Mouse (Mus musculus): Measurements from ENCODE around the gene Polr1d. TPM values are rescaled to one million over a fixed set of nuclear protein-coding genes. Genes with fewer than 3 reads are reported as not detected.
A peak's percentile ranks its signal among the peaks of the same experiment; 100 is the strongest.

Polr1d gene
- polyA plus RNA-seq, 1 experiment from 2014 or later = 145 TPM

DNA sequence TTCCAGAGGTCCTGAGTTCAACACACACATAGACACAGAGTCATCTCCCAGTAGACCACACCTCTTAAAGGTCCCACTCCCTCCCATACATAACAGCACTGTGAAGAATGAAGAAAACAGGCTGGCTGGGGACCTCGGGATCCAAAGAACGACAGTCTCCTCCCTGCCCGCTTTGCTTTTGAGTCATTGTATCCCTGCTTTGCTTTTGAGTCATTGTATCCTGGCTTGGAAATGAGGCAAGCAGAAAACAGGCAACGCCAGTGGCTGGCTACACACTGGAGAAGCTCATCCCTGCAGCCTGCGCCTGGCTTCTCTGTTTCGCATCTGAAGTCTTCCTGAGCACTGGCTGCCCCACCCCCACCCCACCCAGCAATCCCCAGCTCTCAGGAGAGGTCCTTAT is 40.2 kb downstream of the Polr1d start:
- peaks cover 7% of the 10 kb centered on the region for H3K36me3 ChIP-seq (ENCODE audit: control insufficient read depth, insufficient read depth, low read length)
- WGBS = 30% methylated on average over 6 of the region's 6 CpGs
- H3K9me3 ChIP-seq (replicated peaks; ENCODE audit: control insufficient read depth, low read length) = peaks cover 9% of the 10 kb centered on the region; the same call in 1 of the 2 replicates
- no peaks in the 10 kb centered on the region for H3K27me3 ChIP-seq (ENCODE audit: control insufficient read depth, insufficient read depth, low read length)
- no peak overlapping the region for H3K4me3 ChIP-seq (replicated peaks; ENCODE audit: low read length)
- H3K9ac ChIP-seq (ENCODE audit: low read length) = no peak overlapping the region
- H3K4me2 ChIP-seq (ENCODE audit: low read depth, low read length) = no peak overlapping the region
- H3K27ac ChIP-seq (ENCODE audit: low read length) = no peak overlapping the region
- no peaks in the 10 kb centered on the region for H3K4me1 ChIP-seq (ENCODE audit: control insufficient read depth, insufficient read depth, low read length)
- ATAC-seq (ENCODE audit: insufficient read depth, low FRiP score) = no peak

DNA sequence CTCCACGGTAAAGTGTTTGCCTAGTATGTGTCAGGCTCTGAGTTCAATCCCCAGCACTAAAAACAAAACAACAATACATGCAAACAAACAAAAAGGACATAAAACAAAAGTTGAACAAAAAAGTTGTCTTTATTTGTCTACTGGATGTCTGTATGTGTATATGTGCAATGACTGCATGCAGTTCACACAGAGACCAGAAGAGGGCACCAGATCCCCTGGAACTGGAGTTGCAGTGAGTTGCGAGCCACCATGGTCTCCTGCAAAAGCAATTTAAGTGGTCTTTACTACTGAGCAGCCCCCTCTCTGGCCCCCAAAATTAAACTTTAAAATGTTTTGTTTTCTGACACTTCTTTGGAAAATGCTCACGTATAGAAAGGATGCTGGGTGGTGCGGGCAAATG is 44.3 kb downstream of the Polr1d start:
- H3K9ac ChIP-seq (ENCODE audit: low read length) = no peak overlapping the region
- 0 out of 2 replicates have a peak, but pooled peaks cover 2% of the 10 kb centered on the region for H3K36me3 ChIP-seq (ENCODE audit: control insufficient read depth, insufficient read depth, low read length)
- no peak for ATAC-seq (ENCODE audit: insufficient read depth, low FRiP score)
- no peaks in the 10 kb centered on the region for H3K27me3 ChIP-seq (ENCODE audit: control insufficient read depth, insufficient read depth, low read length)
- WGBS = 93% methylated on average over 4 of the region's 4 CpGs
- no peak overlapping the region for H3K4me2 ChIP-seq (ENCODE audit: low read depth, low read length)
- H3K27ac ChIP-seq (ENCODE audit: low read length) = no peak overlapping the region
- H3K9me3 ChIP-seq (replicated peaks; ENCODE audit: control insufficient read depth, low read length) = peaks cover 4% of the 10 kb centered on the region; the same call in 1 of the 2 replicates
- H3K4me1 ChIP-seq (ENCODE audit: control insufficient read depth, insufficient read depth, low read length) = no peaks in the 10 kb centered on the region
- no peak overlapping the region for H3K4me3 ChIP-seq (replicated peaks; ENCODE audit: low read length)

DNA sequence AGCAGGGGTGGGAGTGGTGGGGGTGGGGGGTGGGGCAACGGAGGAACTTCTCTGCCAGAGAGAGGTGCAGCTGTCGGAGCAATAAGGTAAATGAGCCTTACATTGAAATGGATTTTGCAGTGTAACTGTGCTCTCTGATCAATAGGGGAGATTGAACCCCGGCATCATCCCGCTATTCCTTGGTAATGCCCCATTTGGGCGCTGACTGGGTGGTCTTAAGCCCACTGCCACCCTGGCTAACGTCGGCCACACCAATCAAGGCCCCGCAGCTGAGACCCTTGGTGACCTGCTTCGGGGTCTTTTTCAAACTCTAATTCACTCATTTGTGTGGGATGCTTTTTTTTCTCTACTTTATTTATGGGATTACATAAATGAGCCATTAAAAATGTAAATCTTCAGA is 47.9 kb downstream of the Polr1d start:
- Histone ChIP-seq H3K9me3 (replicated peaks; ENCODE audit: control insufficient read depth, low read length) (peaks cover 4% of the 10 kb centered on the region; the same call in 1 of the 2 replicates), H3K4me1 (ENCODE audit: control insufficient read depth, insufficient read depth, low read length) (no peaks in the 10 kb centered on the region), H3K4me2 (ENCODE audit: low read depth, low read length) (no peak overlapping the region), H3K27ac (ENCODE audit: low read length) (no peak overlapping the region), H3K9ac (ENCODE audit: low read length) (no peak overlapping the region), H3K4me3 (replicated peaks; ENCODE audit: low read length) (no peak overlapping the region), H3K36me3 (ENCODE audit: control insufficient read depth, insufficient read depth, low read length) (0 out of 2 replicates have a peak, but pooled peaks cover 2% of the 10 kb centered on the region), H3K27me3 (ENCODE audit: control insufficient read depth, insufficient read depth, low read length) (no peaks in the 10 kb centered on the region)
- no peak for ATAC-seq (ENCODE audit: insufficient read depth, low FRiP score)
- WGBS = 54% methylated on average over 9 of the region's 9 CpGs

DNA sequence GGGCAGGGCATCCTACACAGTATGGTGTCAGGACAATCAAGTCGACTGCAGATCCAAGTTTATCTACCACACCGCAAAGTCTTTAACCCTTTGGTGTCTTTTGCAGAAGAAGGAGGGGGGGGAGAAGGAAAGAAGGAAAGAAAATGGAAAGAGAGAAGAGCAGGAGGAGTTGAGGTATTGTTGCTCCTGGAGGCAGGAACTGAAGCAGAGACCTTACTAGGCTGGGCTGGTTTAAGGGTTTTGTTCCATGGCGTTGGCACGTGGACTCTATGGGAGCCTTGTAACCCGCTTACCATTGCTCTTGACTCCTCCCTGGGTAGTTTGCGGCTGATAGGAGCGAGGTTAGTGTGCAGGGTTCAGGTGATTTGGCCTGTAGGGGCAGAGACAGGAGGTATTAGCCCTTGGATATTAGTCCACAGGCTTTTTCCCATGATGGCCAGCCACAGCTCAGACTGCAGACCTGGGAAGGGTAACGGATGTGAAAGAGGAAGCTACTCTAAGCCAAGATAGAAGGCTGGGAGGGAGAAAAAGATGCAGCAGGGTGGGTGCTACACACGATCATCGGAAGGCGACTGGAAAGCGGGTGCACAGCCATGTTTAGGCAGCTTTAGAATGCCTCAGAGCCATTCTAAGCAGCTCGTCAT is 48.8 kb downstream of the Polr1d start:
- Histone ChIP-seq H3K9ac (ENCODE audit: low read length) (no peak overlapping the region), H3K9me3 (replicated peaks; ENCODE audit: control insufficient read depth, low read length) (peaks cover 4% of the 10 kb centered on the region; the same call in 1 of the 2 replicates), H3K27ac (ENCODE audit: low read length) (no peak overlapping the region), H3K27me3 (ENCODE audit: control insufficient read depth, insufficient read depth, low read length) (no peaks in the 10 kb centered on the region), H3K4me1 (ENCODE audit: control insufficient read depth, insufficient read depth, low read length) (no peaks in the 10 kb centered on the region), H3K36me3 (ENCODE audit: control insufficient read depth, insufficient read depth, low read length) (0 out of 2 replicates have a peak, but pooled peaks cover 2% of the 10 kb centered on the region), H3K4me2 (ENCODE audit: low read depth, low read length) (no peak overlapping the region), H3K4me3 (replicated peaks; ENCODE audit: low read length) (no peak overlapping the region)
- no peak for ATAC-seq (ENCODE audit: insufficient read depth, low FRiP score)
- WGBS = 84% methylated on average over 13 of the region's 13 CpGs

DNA sequence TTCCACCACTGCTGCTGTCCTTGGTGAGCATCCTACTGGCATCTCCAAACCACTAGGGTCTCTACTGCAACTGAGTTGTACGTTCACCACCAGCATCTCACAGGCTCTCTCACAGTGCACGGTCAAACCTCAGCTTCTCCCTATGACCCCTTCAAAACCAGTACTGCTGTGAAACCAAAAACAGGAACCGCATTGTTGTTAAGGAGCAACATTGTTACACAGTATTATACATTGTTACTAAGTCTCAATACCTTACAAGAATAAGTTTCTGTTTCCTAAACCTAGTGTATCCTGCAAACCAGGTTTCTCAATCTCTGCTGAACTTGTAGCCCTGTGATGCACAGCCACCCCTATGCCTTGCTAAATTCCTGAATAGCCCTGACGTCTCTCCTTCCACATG is 51.0 kb downstream of the Polr1d start:
- no peak for ATAC-seq (ENCODE audit: insufficient read depth, low FRiP score)
- H3K27me3 ChIP-seq (ENCODE audit: control insufficient read depth, insufficient read depth, low read length) = no peaks in the 10 kb centered on the region
- no peak overlapping the region for H3K27ac ChIP-seq (ENCODE audit: low read length)
- H3K36me3 ChIP-seq (ENCODE audit: control insufficient read depth, insufficient read depth, low read length) = no peaks in the 10 kb centered on the region
- H3K9me3 ChIP-seq (replicated peaks; ENCODE audit: control insufficient read depth, low read length) = no peaks in the 10 kb centered on the region; the same call in 1 of the 2 replicates
- no peaks in the 10 kb centered on the region for H3K4me1 ChIP-seq (ENCODE audit: control insufficient read depth, insufficient read depth, low read length)
- 83% methylated on average over 4 of the region's 4 CpGs for WGBS
- H3K9ac ChIP-seq (ENCODE audit: low read length) = no peak overlapping the region
- H3K4me3 ChIP-seq (replicated peaks; ENCODE audit: low read length) = no peak overlapping the region
- H3K4me2 ChIP-seq (ENCODE audit: low read depth, low read length) = no peak overlapping the region

DNA sequence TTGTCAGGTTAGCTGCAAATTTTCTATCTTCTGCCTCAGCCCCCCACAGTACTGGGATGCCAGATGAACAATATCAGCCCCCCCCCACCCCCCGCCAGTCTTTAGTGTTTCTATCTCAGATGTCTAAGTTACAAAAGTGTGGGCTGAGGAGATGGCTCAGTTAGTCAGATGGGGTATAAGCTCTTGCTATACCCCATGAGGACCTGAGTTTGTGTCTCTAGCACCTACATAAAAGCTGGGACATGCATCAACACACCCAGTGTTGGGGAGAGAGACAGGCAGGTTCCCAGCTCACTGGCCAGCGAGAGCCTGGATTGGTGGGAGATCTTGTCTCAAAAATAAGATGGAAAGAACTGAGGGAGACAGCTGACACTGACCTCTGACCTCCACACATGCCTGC is 52.6 kb downstream of the Polr1d start:
- H3K4me1 ChIP-seq (ENCODE audit: control insufficient read depth, insufficient read depth, low read length) = no peaks in the 10 kb centered on the region; the same call in 1 of the 2 replicates
- ATAC-seq (ENCODE audit: insufficient read depth, low FRiP score) = no peak

DNA sequence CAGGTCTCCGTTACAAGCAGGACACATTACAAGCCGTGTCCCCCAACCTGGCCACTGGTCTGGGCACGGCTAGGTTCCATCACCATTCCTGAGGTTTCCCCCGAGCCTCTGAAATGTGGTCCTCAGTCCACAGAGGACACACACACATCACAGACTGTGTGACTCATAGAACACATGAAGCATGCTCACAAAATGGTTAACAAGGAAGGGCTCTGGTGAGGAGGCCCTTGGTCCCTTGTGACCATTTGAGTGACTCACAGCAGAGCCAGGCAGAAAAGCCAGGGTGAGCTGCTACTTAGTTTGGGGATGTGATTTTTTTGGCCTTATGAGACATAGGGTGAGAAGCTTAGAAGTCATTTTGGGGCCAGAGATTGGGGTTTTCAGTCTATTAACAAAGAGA is 55.1 kb downstream of the Polr1d start:
- H3K4me2 ChIP-seq (ENCODE audit: low read depth, low read length) = no peak overlapping the region
- WGBS = 77% methylated on average over 4 of the region's 4 CpGs
- ATAC-seq (ENCODE audit: insufficient read depth, low FRiP score) = no peak
- no peaks in the 10 kb centered on the region for H3K36me3 ChIP-seq (ENCODE audit: control insufficient read depth, insufficient read depth, low read length)
- H3K4me1 ChIP-seq (ENCODE audit: control insufficient read depth, insufficient read depth, low read length) = no peaks in the 10 kb centered on the region; the same call in 1 of the 2 replicates
- no peak overlapping the region for H3K9ac ChIP-seq (ENCODE audit: low read length)
- no peaks in the 10 kb centered on the region for H3K27me3 ChIP-seq (ENCODE audit: control insufficient read depth, insufficient read depth, low read length)
- no peak overlapping the region for H3K27ac ChIP-seq (ENCODE audit: low read length)
- no peak overlapping the region for H3K4me3 ChIP-seq (replicated peaks; ENCODE audit: low read length)
- no peaks in the 10 kb centered on the region for H3K9me3 ChIP-seq (replicated peaks; ENCODE audit: control insufficient read depth, low read length)

More for the DNA sequence above, 52.6 kb downstream of the Polr1d start:
- Histone ChIP-seq H3K9ac (ENCODE audit: low read length) (no peak overlapping the region), H3K9me3 (replicated peaks; ENCODE audit: control insufficient read depth, low read length) (no peaks in the 10 kb centered on the region; the same call in 1 of the 2 replicates), H3K4me3 (replicated peaks; ENCODE audit: low read length) (no peak overlapping the region), H3K27ac (ENCODE audit: low read length) (no peak overlapping the region), H3K4me2 (ENCODE audit: low read depth, low read length) (no peak overlapping the region), H3K36me3 (ENCODE audit: control insufficient read depth, insufficient read depth, low read length) (no peaks in the 10 kb centered on the region), H3K27me3 (ENCODE audit: control insufficient read depth, insufficient read depth, low read length) (no peaks in the 10 kb centered on the region)
- 88% methylated on average over 2 of the region's 2 CpGs for WGBS

DNA sequence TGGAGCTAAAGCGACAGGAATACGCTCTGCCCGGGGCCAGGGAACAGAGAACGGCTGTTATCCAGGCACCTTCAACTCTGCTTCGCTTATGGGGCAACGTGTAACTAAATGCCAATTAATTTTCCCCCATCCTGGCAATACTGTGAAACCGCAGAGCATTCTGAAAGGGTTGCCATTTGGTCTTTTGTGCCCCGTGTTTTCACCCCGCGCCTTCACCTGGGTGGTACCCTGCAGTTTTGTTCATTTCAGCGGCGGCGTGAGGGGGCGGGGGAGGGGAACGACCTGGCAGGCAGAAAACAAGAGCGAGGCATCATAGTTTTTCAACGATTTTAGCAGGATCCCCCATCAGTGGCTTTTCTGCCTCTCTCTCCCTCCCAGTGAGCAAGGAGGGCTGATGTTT is 56.8 kb downstream of the Polr1d start:
- Histone ChIP-seq H3K9me3 (replicated peaks; ENCODE audit: control insufficient read depth, low read length) (no peaks in the 10 kb centered on the region), H3K27ac (ENCODE audit: low read length) (no peak overlapping the region), H3K4me2 (ENCODE audit: low read depth, low read length) (peak overlapping the region; percentile 41), H3K27me3 (ENCODE audit: control insufficient read depth, insufficient read depth, low read length) (no peaks in the 10 kb centered on the region), H3K36me3 (ENCODE audit: control insufficient read depth, insufficient read depth, low read length) (no peaks in the 10 kb centered on the region), H3K9ac (ENCODE audit: low read length) (no peak overlapping the region; the same call in 1 of the 2 replicates), H3K4me3 (replicated peaks; ENCODE audit: low read length) (peak overlapping the region; percentile 28), H3K4me1 (ENCODE audit: control insufficient read depth, insufficient read depth, low read length) (no peaks in the 10 kb centered on the region; the same call in 1 of the 2 replicates)
- 17% methylated on average over 17 of the region's 17 CpGs for WGBS
- ATAC-seq (ENCODE audit: insufficient read depth, low FRiP score) = no peak

DNA sequence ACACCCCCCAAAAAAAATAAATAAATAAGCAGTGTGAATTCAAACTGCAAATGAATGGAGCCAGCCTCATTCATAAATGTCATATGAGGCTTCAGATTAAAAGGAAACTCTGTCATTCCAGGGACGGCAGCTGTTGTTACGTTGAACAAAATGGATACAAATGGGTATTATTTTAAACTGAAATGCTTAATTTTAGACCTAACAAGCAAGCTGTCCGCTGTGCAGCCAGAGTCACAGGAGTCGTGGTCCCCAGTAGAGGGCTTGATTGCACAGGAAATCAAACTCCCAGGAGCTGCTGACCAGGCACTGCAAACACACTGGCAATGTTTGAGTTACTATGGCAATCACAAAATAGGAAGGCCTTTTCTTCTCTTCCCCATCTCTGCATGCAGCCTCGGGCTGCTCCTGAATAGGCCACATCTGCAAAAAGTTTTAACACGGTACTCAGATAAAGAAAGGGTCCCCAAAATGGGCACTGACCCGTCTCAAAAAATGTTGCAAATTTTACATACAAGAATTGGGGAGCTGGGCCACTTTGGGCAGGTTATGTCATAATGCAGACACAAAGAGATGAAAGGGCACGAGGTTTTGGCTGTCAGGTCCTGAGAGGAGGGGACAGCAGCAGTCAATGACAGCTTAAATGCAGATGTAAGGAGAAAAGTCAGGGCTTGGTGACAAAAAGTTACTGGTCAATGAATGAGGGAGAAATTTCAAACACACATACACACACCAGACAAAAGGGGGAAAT is 57.7 kb downstream of the Polr1d start:
- Histone ChIP-seq H3K27me3 (ENCODE audit: control insufficient read depth, insufficient read depth, low read length) (no peaks in the 10 kb centered on the region), H3K4me1 (ENCODE audit: control insufficient read depth, insufficient read depth, low read length) (no peaks in the 10 kb centered on the region; the same call in 1 of the 2 replicates), H3K27ac (ENCODE audit: low read length) (no peak overlapping the region), H3K9me3 (replicated peaks; ENCODE audit: control insufficient read depth, low read length) (no peaks in the 10 kb centered on the region), H3K36me3 (ENCODE audit: control insufficient read depth, insufficient read depth, low read length) (no peaks in the 10 kb centered on the region), H3K4me3 (replicated peaks; ENCODE audit: low read length) (no peak overlapping the region), H3K4me2 (ENCODE audit: low read depth, low read length) (no peak overlapping the region), H3K9ac (ENCODE audit: low read length) (no peak overlapping the region)
- no peak for ATAC-seq (ENCODE audit: insufficient read depth, low FRiP score)
- 43% methylated on average over 8 of the region's 8 CpGs for WGBS
